Mouse (Mus musculus): ENCODE measurements at regions not wholly inside any gene's neighbourhood (a gene's known extent, or its start where the extent isn't known, plus 50 kb on each side); places are given as distances from the start of the nearest gene placed in this dataset.
A peak's percentile ranks its signal among the peaks of the same experiment; 100 is the strongest.

- intact Hi-C loops (cut with DNase I) = no loop called here
- DNase-seq (ENCODE audit: low spot score in 2 of 2) = no peak
These were observed 685.4 kb downstream of the Hs3st4 start for GRCm38 (mm10) chr7:124668058-124668457.

DNA sequence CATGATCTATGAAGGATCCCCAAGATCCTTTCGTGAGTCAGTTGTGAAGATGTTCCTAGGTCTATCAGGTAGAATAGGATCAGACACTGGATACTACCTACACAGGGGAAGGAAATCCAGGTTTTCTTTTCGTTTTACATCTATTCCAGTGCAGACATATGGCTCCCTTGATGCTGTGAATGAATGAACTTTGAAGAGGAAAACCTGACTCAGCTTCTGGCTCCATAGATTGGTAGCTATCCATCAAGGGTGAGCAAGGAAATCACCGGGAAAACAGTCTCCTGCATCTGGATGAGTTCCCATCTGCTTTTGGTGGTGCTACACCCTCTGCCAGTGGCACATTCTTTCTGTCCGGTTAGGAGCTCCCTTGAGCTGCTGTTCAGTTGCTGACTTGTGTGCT, 687.8 kb downstream of the Hs3st4 start:
- intact Hi-C loops (cut with DNase I) = loop anchor here (2.0 to 10.0 kb wide), 2 partner anchors 38 to 724 kb away; no protein-coding TSS in a partner anchor

GRCm38 (mm10) chr7:124671117-124671516, 688.4 kb downstream of the Hs3st4 start:
- intact Hi-C loops (cut with DNase I) = loop anchor here (1.0 to 10.0 kb wide), 3 partner anchors 10 to 724 kb away; no protein-coding TSS in a partner anchor
- DNase-seq (ENCODE audit: low spot score in 2 of 2) = peak; percentile 36 to 84

More for the DNA sequence above, 687.8 kb downstream of the Hs3st4 start:
- DNase-seq (ENCODE audit: low spot score in 2 of 2) = peak in 1 of 2 experiments; percentile 53

- intact Hi-C loops (cut with DNase I) = loop anchor here (10.0 kb wide), 1 partner anchor 718 kb away; no protein-coding TSS in a partner anchor
These were observed 694.3 kb downstream of the Hs3st4 start for GRCm38 (mm10) chr7:124676854-124677515.

GRCm38 (mm10) chr7:124680561-124680960, 697.9 kb downstream of the Hs3st4 start:
- DNase-seq (ENCODE audit: low spot score in 2 of 2) = no peak
- intact Hi-C loops (cut with DNase I) = loop anchor here (2.0 to 5.0 kb wide), 3 partner anchors 108 to 227 kb away; no protein-coding TSS in a partner anchor

More at GRCm38 (mm10) chr7:124676854-124677515, 694.3 kb downstream of the Hs3st4 start:
- DNase-seq (ENCODE audit: low spot score in 2 of 2) = no peak

DNA sequence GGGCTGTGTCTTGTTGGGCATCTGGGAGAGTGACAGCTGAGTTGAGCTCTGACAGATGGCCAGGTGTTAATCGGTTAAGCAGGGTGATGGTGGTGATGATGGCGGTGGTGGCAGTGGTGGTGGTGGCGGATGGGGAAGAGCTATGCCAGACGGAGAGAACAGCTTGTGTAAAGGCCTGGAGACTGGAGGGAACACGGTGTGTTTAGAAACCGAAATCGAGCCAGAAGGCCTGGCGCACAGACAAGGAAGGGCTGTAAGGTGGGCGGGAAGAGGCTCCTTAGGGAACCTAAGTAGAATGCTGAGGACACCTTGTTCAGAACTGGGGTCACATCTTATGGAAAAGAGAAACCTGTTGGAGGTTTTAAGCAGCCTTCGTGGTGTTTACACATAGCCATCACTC, 698.5 kb downstream of the Hs3st4 start:
- intact Hi-C loops (cut with DNase I) = loop anchor here (1.0 to 5.0 kb wide), 6 partner anchors 10 to 226 kb away; no protein-coding TSS in a partner anchor
- peak; percentile 71 to 90 for DNase-seq (ENCODE audit: low spot score in 2 of 2)

- intact Hi-C loops (cut with DNase I) = loop anchor here (1.0 to 5.0 kb wide), 6 partner anchors 11 to 225 kb away; no protein-coding TSS in a partner anchor
- peak in 1 of 2 experiments; percentile 71 for DNase-seq (ENCODE audit: low spot score in 2 of 2)
These were observed 699.2 kb downstream of the Hs3st4 start for GRCm38 (mm10) chr7:124681820-124682219.

GRCm38 (mm10) chr7:124685424-124685823, 702.8 kb downstream of the Hs3st4 start:
- intact Hi-C loops (cut with DNase I) = no loop called here
- DNase-seq (ENCODE audit: low spot score in 2 of 2) = peak in 1 of 2 experiments; percentile 68

GRCm38 (mm10) chr7:124704163-124704824, 721.6 kb downstream of the Hs3st4 start:
- intact Hi-C loops (cut with DNase I) = no loop called here
- DNase-seq (ENCODE audit: low spot score in 2 of 2) = peak in 1 of 2 experiments; percentile 72

GRCm38 (mm10) chr7:124707143-124707542, 724.5 kb downstream of the Hs3st4 start:
- no peak for DNase-seq (ENCODE audit: low spot score in 2 of 2)
- intact Hi-C loops (cut with DNase I) = no loop called here

DNA sequence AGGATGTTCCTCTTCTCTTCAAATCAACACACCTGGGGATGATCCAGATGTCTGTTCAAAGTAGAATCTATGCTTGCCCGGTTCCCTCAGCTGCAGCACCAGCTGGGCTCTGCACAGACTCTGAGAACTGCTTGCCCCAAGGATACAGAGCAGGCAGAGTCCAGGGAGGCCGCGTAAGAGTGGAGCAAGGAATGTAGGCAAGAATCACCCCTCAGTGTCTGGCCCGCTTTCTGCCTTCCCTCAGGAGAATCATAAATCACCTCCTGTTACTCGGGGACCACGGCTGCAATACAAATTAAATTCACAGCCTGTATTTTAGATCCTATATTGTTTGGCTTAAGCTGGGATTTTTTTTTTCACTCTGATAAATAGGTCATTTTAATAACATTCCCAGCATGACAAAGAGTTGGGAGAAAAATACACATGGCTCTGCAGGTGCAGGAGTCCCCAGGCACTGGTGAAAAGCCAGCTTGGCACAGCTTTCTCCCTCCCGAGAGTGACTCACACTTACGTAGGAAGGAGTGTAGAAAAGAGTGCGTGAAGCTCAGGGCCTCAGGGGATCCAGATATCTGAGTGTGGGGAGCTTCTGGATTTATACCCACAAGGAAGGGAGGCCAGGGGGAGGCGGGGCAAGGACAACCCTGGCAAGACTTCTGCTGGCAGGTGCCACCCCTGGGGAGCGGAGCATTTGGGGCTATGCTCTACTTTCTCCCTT, 726.3 kb downstream of the Hs3st4 start:
- intact Hi-C loops (cut with DNase I) = loop anchor here (1.0 to 2.0 kb wide), 3 partner anchors 28 to 39 kb away; no protein-coding TSS in a partner anchor

GRCm38 (mm10) chr7:124720927-124721326, 723.5 kb upstream of the Kdm8 start:
- no peak for DNase-seq (ENCODE audit: low spot score in 2 of 2)
- intact Hi-C loops (cut with DNase I) = no loop called here

More for the DNA sequence above, 726.3 kb downstream of the Hs3st4 start:
- peak; percentile 66 to 91 for DNase-seq (ENCODE audit: low spot score in 2 of 2)

DNA sequence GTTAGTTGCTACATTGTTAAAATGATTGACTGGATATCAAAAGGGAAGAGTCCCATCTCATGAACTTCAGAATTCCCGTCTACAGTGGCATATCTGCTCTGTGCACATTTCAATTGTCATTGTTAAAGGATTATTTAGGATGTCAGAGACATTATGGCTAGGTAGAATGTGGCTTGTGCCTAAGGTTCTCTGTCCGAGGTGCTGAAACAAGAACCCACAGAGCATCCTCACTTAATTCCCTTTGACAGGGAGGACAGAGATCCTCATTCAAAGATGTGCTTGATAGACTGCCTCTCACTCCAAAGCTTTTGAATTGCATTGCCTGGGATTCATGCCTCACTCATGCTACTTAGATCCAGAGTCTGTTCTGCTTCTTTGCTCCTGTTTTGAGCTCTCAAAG, 702.4 kb upstream of the Kdm8 start:
- intact Hi-C loops (cut with DNase I) = no loop called here
- DNase-seq (ENCODE audit: low spot score in 2 of 2) = no peak

- intact Hi-C loops (cut with DNase I) = loop anchor here (5.0 kb wide), 1 partner anchor 371 kb away; no protein-coding TSS in a partner anchor
- DNase-seq (ENCODE audit: low spot score in 2 of 2) = peak in 1 of 2 experiments; percentile 52
These were observed 698.2 kb upstream of the Kdm8 start for GRCm38 (mm10) chr7:124746321-124746720.

GRCm38 (mm10) chr7:124748396-124748795, 696.1 kb upstream of the Kdm8 start:
- intact Hi-C loops (cut with DNase I) = loop anchor here (1.0 to 5.0 kb wide), 6 partner anchors 39 to 369 kb away; no protein-coding TSS in a partner anchor
- peak; percentile 44 to 96 for DNase-seq (ENCODE audit: low spot score in 2 of 2)

- intact Hi-C loops (cut with DNase I) = loop anchor here (2.0 kb wide), 1 partner anchor 30 kb away; no protein-coding TSS in a partner anchor
- DNase-seq (ENCODE audit: low spot score in 2 of 2) = peak in 1 of 2 experiments; percentile 71
These were observed 685.4 kb upstream of the Kdm8 start for GRCm38 (mm10) chr7:124759084-124759483.

DNA sequence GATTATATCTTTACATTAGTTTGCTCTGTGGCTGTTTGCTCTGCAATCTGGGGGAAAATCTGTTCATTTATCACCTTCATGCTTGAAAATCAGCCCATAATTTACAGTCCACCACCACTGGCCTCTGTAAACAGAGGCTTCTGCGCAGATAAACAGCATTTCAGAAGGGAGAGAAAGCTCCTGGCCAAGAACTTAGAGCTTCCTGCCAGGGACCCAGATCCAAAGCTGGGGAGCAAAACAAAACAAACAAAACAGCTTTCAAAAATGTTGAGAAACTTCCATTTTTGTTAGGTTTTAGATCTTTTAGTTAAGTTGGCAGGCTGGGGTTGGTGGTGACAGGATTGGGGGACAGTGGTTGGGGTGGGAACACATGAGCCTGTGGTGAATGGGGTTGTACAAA, 666.7 kb upstream of the Kdm8 start:
- DNase-seq (ENCODE audit: low spot score in 2 of 2) = no peak
- intact Hi-C loops (cut with DNase I) = no loop called here

DNA sequence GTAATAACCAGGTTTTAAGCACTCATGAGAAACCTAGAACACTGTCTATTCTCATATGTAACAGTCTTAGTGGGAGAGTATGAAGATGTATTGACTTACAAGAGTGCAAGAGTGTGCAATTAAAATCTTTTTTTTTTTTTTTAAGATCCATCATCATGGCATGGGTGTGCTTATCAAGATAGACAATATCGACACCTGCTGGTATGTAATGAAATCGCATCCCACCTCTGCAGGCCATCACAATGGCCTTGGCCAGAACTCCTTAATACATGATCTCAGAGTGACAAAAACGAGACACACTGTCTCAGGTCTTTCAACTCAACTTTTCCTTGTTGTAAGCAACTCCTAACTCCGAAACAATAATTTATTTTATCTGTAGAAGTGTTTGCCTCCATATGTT, 661.7 kb upstream of the Kdm8 start:
- intact Hi-C loops (cut with DNase I) = loop anchor here (2.0 to 10.0 kb wide), 3 partner anchors 400 to 1261 kb away; no protein-coding TSS in a partner anchor
- peak; percentile 45 to 48 for DNase-seq (ENCODE audit: low spot score in 2 of 2)

DNA sequence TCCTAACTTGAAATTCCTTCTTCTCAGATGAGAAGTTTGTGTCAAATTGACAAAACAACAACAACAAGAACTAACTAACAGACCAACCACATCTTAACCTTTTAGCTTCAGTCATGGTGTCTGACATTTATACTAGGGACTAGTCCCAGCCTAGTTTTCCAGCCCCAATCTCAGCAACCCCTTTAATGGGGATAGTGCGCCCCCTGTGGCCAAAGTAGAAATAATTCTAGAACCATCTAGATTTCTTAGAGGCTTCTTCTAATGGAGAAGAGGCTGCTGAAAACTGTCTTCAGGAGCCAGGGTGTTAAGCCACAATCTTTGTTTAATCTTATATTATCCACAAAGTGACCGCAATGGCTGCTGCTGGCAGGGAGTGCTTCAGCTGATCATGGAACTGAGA, 659.5 kb upstream of the Kdm8 start:
- intact Hi-C loops (cut with DNase I) = loop anchor here (2.0 to 10.0 kb wide), 3 partner anchors 654 to 1263 kb away; no protein-coding TSS in a partner anchor
- no peak for DNase-seq (ENCODE audit: low spot score in 2 of 2)

Measured in left cerebral cortex, postnatal 25 days (tissue).